Mouse (Mus musculus): Measurements from ENCODE around the gene Msi1. TPM values are rescaled to one million over a fixed set of nuclear protein-coding genes. Genes with fewer than 3 reads are reported as not detected.
"Not testable (repeated sequence)": the region's sequence is repeated elsewhere in the genome, so short reads cannot be mapped to it uniquely, and the experiment has no call there.

Gene Msi1
- total RNA-seq, 2 experiments from 2014 or later: 0.36 to 0.49 TPM

DNA sequence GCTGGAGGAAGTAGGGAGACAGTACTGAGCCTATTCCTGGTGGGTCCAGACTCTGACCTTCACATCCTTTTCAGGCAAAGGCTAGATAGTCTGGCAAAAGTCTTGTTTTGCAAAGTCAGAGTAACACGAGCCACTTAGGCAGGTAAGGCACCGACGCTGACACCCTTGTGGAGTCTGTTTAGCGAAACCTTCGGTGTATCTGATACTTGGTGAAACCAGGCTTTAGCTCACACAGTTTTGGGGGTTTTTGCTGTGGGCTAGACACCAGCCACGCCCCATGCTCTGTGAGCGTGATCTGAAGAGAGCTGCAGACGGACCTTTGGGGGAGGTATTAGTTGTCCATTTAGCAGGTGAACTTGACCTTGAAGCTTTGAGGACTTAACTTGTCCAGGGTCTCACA lies 3.8 kb downstream of the Msi1 start:
- no peak for DNase-seq
- intact Hi-C loops (cut with DNase I): no loop called here

DNA sequence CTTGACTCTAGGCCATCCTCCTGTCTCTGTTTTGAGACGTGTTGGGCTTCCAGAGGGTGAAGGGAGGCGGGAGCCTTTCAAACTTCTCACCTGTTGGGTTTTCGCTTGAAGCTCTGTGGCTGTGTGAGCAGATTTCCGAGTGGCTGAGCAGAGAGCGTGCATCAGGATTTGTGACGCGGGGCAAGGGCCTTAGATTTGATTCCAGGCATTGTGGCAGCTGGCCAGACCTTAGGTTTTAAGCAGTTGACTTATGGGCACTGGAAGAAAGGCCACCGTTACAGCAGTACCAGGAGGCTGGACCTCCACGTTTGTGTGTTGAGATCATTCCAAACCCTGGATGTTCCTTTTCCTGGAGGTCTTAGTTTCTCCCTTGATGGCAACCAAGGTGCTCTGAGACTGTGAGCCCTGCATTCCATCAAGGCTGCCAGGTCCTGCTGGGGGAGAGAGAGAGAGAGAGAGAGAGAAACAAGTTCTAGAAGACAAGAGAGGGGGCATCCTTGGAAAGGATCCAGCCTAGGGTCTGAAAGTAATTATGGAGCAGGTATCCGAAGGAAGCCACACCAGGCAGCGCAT lies 5.0 kb downstream of the Msi1 start:
- DNase-seq: no peak
- intact Hi-C loops (cut with DNase I): no loop called here

DNA sequence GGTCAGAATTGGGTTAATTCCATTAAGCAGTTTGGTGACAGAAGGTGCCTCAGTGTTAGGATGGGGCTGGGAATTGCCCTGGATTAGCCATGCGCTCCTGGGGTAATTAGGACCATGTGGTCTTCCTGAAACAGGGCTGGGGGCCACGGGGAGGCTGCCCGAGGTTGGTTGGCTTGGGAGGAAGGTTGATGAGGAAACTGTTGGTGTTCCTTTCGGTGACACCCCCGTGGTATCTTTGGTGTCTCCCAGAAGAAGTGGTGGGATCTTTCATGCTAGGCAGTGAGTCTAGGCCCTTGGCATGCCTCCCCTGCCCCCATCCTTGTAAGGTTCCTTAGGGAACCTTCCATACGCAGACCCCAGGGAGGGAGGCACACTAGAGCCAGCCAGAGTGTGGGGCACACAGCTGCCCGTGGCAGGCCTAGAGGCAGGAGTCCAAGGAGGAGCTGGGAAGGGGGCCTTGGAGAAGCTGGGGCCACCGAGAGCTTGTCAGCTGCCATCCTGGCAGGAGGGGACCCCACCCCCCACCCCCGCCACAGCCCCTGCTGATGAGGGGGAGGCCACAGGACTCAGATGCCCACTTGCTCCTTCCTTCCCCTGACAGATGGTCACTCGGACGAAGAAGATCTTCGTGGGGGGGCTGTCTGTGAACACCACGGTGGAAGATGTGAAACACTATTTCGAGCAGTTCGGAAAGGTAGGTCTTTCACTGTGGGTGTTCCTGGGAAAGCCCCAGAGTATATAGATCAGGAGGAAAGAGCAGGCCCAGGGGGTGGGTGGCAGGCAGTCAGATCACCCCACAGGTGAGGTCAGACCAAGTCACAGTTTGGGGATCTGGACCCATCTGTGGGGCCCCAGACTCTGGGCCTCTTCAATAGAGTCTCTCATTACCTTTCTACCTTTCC lies 5.7 kb downstream of the Msi1 start:
- no peak for DNase-seq
- intact Hi-C loops (cut with DNase I): no loop called here

DNA sequence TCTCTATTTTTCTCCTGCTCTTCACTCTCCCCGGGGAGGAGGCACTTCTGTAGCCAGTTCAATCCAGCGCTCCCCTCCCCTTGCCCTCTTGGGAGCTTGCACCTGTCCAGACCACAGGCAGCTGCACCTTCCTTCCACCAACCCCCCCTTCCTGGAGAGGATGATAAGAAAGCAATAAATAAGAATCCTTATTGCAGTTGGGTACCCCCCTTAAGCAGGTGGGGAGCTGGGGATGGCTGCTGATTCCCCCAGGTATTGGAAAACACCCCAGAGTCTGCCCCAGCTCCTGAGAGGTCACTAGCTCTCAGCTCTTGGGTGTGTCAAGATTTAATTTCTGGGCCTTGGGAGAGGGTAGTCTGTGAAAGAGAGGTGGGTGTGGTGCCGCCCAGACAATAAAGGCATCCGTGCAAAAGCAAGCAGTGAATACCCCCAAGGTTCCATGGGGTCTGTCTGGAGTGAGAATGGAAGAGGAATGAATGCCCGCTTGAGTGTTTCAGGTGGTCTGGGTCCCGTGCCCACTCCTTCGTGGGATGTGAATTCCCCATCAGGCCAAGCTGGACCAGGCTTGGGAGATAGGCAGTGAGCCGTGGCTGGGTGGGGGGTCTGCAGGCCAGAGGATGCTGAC lies 6.5 kb downstream of the Msi1 start:
- intact Hi-C loops (cut with DNase I): no loop called here

DNA sequence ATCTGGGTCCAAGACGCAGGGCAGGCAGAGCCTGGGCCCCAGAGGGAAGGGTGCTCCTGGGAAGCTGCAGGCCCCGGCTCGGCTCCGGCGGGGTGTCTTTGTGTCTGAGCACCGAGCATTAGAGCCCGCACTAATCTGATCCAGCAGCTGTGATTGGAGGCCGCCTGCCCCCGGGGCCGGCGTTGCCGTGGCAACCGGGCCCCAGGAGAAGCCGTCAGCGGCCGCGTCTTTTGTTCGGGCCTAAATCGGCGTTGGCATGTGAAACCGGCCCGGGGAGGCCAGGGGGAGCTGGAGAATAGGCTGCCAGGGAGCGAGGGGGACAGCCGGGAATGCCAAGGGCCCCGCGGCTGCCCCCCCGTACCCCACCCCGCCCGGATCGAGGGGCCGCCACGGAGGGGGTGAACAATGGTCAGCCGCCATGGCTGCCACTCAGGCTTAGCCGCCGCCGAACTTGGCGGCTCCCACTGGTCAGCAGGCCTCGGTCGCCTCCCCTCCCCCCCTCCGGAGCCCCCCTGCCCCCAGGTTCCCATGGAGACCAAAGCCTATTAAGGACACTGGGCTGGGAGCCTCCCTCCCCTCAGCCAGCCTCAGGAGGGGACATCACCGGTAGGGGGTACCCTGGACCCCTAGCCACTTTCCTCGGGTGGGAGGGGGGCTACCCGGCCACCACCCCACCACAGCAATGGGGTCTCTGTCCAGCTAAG lies 7.2 kb downstream of the Msi1 start:
- peak in 1 of 2 experiments; percentile 31 for DNase-seq
- intact Hi-C loops (cut with DNase I): no loop called here

More for the DNA sequence above, 6.5 kb downstream of the Msi1 start:
- no peak for DNase-seq

DNA sequence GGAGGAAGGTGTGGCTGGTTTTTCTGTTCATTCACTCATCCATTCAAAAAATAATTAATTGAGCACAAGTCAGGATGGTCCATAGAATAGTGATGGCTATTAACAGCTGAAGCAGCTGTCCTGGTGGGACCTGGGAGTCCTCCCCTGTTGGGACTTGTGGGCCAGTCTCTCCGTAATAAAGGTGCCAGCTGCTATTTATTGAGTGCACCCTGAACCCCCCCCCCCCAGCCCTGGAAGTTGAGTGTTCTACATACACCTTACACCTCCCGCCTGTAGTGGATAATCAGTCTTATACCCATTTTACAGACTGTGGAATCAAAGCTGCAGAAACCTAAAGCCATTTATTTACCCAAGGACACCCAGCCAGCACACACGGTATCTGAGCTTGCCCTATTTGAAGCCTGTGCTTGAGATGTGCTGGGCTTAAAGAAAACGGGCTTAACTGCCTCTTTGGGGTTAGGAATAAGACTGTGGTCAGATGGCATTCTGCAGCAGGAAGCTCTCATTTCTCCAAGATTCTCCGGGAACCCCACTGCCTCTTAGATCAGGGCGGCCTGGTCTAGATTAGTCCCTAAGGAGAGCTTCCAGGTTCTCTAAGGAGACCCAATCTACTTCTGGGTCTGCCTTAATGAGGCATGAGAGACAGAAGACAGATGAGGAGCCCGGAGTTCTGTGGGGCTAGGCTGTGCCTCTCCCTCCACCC lies 8.0 kb downstream of the Msi1 start:
- intact Hi-C loops (cut with DNase I): no loop called here
- DNase-seq: no peak

DNA sequence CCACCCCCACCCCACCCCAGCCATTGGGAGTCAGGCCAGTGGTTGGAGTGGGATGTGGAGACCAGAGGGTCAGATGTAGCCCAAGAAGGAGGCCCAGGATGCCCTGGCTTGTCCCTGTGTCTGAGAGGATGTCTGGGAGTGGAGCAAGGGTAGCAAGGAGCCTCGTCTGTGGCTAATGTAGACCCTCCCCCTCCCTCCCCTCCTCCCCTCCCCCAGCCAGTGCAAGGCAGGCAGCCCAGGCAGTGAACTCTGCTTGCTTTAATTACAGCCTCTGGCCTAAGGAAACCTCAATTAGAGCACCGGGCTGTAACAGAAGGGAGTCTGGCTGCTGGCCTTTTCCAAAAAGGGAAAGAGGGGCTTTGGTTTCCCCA lies 8.5 kb downstream of the Msi1 start:
- DNase-seq: no peak
- intact Hi-C loops (cut with DNase I): no loop called here

DNA sequence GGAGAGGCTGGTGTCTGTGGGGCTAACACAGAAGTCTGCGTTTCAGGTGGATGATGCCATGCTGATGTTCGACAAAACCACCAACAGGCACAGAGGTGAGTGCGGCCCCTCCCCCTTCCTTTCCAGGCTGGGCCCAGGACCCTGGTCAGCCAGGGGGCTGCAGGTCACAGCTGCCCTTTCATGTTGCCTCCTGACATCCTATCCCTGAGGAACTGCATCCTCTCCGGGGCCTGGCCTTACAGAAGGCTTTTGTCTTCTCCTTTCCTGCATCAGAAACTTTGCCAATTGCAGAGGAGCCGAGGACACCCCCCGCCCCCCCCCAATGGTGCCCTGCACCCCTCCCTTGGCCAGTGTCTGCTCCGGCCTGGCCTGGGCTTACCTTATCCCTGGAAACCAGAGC lies 9.3 kb downstream of the Msi1 start:
- DNase-seq: no peak
- intact Hi-C loops (cut with DNase I): no loop called here

DNA sequence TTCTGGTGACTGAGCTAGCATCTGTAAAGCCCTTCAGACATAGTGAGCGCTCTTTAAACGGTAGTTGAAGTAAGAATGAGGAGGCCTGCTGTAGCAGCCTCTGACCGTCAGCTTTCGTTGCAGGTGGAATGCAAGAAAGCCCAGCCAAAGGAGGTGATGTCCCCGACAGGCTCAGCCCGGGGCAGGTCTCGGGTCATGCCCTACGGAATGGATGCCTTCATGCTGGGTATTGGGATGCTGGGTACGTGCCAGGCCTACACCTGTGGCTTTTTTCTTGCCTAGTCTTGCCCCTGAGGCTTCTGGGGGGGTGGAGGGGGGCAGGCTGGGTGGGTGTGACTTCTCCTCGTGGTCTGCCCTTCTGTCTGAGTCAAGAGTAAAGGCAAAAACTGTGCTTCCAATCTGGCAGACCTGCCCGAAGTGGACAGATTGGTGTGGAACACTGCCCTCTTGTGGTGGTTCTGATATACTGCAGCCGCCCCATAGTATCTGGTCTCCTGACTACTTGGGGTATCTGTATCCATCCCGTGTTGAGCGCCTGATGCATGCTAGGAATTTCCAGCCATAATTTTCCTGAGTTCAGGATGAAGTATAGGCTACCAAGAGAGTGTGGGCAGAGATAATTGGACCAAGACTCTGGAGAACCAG lies 11.9 kb downstream of the Msi1 start:
- peak; percentile 51 to 53 for DNase-seq
- intact Hi-C loops (cut with DNase I): loop anchor here (1.0 to 5.0 kb wide), 2 partner anchors 82 to 139 kb away; partner anchors contain the start of gene Dynll1

DNA sequence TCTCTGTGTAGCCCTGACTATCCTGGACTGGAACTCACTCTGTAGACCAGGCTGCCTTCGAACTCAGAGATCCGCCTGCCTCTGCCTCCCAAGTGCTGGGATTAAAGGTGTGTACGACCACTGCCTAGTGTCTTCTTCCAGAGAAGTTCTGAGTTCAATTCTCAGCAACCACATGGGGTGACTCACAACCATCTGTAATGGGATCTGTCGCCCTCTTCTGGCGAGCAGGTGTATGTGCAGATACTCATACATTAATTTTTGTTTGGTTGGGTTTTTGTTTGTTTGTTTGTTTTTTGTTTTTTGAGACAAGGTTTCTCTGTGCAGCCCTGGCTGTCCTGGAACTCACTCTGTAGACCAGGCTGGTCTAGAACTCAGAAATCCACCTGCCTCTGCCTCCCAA lies 13.3 kb downstream of the Msi1 start:
- intact Hi-C loops (cut with DNase I): loop anchor here (5.0 kb wide), 1 partner anchor 140 kb away; the partner anchor contains the start of gene Dynll1

DNA sequence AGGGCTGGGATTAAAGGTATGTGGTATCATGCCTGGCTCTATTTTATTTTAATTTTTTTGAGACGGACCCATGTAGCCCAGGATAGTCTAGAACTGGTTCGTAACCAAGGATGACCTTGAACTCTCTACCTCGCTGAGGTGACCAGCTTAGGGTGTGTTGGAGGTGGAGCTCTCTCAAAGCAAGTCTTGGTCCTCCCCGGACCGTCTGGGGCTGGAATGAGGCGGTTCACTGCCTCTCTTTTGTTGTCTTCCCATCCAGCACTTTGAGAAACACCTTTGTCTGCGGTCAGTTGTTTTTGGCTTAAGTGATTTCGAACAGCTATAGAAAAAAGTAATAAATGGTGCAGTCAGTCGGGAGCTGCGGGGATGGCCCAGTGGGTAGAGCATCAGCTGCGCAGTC lies 14.7 kb downstream of the Msi1 start:
- intact Hi-C loops (cut with DNase I): loop anchor here (5.0 kb wide), 1 partner anchor 142 kb away; the partner anchor contains the start of gene Dynll1
- DNase-seq: no peak

More for the DNA sequence above, 13.3 kb downstream of the Msi1 start:
- not testable (repeated sequence) for DNase-seq

DNA sequence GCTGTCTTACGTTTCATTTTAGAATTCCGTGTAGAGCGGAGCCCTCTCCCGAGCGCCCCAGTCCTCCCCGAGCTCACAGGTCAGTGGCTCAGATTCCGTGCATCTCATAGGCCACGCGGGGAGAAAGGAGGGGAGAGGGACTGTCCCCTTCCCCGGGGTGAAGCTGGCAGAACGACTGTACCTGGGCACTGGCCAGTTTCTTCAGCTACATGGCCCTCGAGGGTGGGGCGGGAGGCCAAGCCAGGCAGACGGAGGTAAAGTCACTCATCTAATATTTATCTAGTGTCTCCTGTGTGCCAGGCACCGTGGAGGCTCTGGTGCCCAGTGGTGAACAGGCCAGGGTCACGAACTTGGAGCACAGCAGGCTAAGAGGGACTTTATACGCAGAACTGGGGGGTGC lies 17.7 kb downstream of the Msi1 start:
- no peak for DNase-seq
- intact Hi-C loops (cut with DNase I): no loop called here

DNA sequence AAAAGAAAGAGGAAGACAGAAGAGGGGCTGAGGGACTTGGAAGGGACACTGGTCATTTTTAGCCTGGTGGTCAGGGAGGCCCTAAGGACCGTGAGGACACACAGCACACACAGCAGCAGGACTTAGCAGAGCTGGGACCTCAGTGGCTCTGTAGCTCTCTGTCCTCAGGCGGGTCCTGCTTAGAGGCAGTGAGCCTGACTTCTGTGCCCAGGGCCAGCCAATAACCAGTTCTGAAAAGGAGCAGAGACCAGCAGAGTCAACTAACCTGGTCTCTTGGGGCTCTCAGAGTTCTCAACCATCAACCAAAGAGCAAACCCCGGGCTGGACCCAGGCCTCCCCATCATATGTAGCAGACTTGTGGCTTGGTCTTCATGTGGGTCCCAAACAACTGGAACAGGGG lies 19.8 kb downstream of the Msi1 start:
- intact Hi-C loops (cut with DNase I): no loop called here
- no peak for DNase-seq

DNA sequence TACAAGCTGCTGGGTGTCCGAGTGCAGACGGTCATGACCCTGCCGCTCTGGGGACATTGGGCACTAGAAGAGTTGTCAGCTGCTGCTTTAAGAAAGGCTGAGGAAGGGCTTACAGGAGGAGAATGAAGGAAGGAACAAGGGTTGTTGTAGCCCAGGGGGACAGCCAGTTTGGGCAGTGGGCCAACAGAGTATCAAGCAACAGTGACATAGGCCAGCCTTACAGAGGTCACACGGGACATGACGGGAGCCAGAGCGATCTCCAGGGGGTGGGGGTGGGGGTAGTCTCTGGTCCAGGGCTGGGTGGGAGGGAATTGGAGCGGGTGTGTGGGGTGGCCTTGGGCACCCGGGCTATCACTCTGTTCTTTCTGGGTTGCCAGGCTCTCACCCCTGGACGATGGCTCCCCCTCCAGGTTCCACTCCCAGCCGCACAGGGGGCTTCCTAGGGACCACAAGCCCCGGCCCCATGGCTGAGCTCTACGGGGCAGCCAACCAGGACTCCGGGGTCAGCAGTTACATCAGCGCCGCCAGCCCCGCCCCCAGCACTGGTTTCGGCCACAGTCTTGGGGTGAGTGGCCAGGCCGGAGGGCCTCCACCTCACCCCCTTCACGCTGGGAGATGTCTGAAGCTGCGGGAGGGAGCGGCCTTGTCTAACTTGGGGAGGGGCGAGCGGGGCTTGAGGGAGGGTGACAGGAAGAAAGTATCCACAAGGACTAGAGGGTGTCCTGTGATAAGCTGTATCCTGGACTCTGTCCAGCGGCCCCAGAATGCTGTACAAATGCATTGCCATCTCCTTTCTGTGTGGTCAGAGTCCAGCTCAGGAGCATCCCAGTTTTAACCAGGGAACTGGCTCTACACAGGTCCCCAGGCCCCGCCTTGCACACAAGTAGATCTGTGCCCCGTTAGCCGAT lies 21.3 kb downstream of the Msi1 start:
- DNase-seq: no peak
- intact Hi-C loops (cut with DNase I): no loop called here

DNA sequence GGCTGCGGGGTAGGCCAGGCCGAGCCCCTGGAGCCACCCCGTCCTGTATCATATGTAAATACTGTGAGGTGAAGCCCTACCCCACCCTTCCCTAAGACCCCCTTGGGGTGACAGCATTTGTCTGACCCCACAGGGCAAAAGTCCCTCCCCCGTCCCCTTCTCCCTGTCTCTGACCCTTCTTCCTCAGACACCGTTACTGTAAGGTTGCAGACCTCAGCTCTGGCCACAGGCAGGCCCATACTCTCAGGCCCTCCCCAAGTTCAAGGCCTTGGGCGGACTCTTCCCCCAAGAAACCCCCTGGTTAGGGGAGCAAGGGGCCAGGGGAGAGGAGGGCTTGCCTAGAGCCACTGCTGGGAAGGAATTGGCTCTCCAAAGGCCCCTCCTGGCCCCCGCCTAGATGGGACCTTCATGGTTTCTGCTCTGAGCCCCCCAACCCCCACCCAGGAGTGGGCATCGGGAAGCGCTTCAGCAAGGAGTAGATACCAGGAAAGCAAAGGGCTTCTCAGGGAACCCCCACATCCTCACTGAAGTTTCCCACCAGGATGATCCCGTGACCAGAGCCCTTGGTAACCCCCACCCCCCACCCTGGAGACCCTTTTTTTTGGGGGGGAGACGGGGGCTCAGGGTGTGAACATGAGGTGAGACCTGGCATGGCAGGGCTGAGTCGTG lies 25.2 kb downstream of the Msi1 start:
- DNase-seq: no peak
- intact Hi-C loops (cut with DNase I): no loop called here

DNA sequence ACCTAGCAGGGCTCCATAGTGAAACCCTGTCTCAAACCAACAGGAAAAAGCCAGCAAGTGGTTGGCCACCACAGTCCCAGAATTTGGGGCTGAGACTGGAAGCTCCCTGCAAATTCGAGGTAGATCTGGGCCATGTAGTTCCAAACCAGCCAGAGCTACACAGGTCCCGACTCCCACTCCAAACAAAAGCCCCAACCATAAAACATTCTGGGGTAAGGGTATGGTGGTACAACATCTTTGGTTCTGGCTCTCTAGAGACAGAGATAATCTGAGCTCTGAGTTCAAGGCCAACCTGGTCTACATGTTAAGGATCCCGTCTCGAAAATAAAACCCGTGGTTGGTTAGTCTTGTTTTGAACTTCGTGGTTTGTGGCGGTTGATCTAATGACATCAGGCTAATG lies 26.4 kb downstream of the Msi1 start:
- no peak for DNase-seq
- intact Hi-C loops (cut with DNase I): no loop called here

DNA sequence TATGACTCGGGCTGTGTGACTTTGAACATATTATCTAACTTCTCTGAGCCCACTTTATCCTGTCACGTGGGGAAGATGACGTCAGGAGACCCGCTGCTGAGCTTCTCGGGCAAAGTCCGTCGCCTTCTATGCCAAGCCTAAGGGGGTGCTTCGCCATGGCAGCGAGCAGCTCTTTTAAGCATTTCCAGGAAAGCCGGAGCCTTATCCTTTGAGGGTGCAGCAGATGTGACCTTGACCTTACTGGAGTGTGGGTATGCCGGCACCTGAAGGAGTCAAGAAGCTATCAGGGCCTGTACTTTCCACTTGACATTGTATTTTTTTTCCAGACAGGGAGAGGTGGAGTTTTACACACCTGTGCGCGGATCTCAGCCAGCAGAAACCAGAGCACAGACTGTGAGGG lies 29.5 kb downstream of the Msi1 start:
- no peak for DNase-seq
- intact Hi-C loops (cut with DNase I): no loop called here

DNA sequence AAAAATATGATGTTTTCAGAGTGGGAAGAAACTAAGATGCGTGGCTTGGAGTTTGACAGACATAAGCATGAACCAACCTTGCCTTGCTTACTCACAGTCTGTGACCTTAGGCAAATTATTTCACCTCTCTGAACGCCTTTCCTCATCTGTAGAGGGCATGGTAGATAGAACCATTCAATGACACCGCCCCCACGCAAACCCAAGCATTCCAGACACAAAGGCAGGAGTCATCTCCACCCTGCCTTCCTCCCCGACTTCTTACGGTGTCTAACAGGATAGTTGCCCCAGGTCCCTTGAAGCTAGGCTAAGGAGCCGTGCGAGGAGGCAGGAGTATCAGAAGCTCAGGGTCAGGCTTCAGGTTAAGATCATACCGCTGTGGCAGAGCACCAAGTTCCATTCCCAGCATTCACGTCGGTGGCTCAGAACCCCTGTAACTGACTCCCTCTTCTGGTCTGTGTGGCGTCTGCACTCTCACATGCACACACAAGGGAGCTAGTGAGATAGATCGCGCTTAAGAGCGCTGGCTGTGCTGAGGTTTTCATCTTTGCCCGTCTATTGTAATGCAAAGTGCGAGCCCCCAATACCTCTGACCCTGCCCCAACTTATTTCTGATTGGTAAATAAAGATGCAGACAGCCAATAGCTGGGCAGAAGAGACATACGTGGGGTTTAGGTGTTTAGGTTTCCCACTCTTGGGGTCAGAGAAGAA lies 35.2 kb downstream of the Msi1 start:
- intact Hi-C loops (cut with DNase I): no loop called here
- DNase-seq: no peak
